Mouse (Mus musculus): ENCODE measurements around the gene Tril. TPM values are rescaled to one million over a fixed set of nuclear protein-coding genes. Genes with fewer than 3 reads are reported as not detected.

Gene Tril
- polyA plus RNA-seq, 3 experiments from 2014 or later = not detected

GRCm38 (mm10) chr6:53806021-53806420 lies 14.6 kb downstream of the Tril start:
- no peak for ATAC-seq

GRCm38 (mm10) chr6:53804145-53804544 lies 16.5 kb downstream of the Tril start:
- no peak for ATAC-seq

DNA sequence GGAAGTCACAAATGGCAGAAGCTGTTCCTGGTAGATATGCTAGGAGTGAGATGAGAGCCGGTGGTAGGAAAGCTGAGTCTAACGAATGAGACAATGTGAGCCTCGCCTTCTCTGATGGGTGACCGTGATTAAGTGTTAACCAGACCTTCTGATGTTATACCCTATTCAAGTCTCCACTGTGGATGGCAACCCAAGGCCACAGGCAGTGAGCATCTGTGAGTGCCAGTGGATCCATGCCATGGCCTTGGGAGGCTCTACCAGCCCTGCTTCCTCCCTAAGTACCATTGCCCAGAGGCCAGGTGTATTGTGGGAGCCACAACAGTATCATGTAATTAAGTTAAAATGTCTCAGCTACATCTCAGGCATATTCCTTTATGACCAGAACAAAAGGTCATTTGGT lies 17.1 kb downstream of the Tril start:
- ATAC-seq = no peak

DNA sequence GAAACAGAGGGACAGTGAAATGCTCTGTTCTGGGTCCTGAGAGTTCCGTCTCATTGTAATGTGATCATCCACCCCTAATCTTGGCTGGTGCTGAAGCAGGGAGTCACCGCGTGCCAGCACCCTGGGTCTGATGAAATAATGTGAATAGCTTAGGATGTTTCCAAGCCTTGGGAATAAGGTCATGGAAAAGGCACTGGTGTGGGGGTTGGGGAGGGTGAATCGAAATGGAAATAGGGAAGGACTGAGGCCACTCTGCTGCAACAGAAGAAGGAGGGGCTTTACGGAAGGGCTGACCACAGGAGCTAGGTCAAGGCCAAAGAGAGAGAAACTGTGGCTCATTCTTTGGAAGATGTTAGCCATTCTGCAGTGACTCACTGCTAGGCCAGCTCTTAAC lies 18.7 kb downstream of the Tril start:
- ATAC-seq = no peak

GRCm38 (mm10) chr6:53801269-53801892 lies 19.2 kb downstream of the Tril start:
- ATAC-seq = no peak

- ATAC-seq = no peak
These were observed 21.8 kb downstream of the Tril start for GRCm38 (mm10) chr6:53798865-53799264.

- no peak for ATAC-seq
These were observed 23.8 kb downstream of the Tril start for GRCm38 (mm10) chr6:53796835-53797234.

- ATAC-seq = no peak
These were observed 24.8 kb downstream of the Tril start for GRCm38 (mm10) chr6:53795788-53796187.

- no peak for ATAC-seq
These were observed 25.6 kb downstream of the Tril start for GRCm38 (mm10) chr6:53795078-53795477.

GRCm38 (mm10) chr6:53794323-53794971 lies 26.2 kb downstream of the Tril start:
- no peak for ATAC-seq

DNA sequence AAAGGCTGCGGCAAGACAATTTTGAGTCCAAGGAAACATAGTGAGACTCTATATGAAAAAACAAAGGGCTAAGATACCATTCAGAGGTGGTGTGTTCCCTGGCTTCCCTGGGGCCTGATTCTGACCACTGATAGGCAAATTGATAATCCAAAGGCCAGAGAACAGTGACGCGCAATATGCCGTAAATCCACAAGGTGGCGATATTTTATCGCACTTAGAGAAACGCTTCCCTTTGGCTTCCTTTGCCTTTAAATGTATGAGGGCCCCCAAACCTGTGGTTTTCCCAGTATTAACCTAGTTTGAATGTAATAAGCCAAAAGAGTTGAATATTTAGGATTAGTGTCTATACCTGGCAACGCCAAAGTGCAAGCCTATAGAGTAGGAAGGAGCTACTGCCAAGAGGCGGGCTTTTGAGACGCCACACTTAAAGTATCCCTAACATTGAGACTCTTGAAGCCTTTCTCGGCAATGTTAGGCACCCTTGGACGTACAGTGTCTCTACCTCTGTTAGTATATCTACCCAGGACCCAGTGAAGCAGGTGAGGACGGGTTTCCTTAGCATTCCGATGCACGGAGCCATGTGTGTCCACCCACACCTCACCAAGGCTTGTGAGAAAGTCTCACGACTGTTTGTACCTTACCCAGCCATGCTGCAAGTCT lies 37.6 kb downstream of the Tril start:
- ATAC-seq = no peak

DNA sequence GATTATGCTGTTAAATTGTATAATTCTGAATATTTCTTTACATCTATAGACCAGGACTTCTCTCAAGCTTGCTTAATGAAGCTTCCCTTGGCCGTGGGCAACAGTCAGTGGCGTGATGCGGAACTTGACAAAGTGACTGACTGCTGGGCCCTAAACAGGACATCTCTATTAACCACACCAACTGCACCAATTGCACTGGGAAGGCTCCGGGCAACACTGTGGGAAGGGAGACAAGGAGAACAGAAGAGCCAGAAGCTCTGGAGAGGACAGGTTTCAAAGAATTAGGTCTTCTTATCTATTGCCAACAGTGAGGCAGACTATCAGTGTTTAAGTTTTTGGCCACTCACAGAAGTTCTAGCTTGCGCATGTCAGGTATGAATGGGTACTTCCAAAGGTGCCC lies 38.4 kb downstream of the Tril start:
- no peak for ATAC-seq

- ATAC-seq = no peak
These were observed 39.5 kb downstream of the Tril start for GRCm38 (mm10) chr6:53781171-53781570.

DNA sequence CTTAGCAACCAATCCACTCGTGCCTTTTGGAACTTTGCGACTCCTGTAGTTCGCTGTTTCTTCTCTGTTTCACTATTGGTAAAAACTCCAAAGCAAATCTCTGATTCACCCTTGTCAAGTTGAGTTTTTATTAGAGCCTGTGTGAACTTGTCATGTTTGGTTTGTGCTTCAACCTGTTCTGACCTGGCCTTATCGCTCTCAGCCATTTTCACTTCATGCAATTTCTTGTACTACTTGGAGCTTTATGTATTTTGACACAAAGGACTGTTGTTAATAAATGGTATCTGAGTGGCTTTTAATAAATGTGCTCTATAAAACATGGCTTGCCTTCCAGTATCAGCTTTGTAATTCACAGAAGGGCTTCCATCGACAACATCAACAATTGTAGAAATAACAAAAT lies 40.6 kb downstream of the Tril start:
- ATAC-seq = no peak

DNA sequence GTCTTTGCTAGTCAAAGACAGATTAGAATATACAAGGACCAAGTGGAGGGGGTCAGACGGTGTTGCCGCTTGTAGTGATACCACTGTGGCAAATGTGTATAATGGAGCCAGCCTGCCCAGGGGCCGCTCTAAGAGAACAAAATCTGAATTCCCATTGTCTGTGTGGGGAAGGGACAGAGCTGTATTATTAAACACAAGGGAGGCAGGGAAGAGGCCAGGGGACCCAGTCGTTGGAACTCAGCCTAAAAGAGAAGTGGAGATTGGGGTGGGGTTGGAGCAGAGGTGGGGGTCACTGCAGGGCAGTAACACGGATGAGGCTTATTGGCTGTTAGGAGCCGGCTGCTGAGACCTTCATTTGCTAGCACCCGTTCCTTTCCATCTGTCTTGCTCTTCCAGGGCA lies 41.1 kb downstream of the Tril start:
- no peak for ATAC-seq

DNA sequence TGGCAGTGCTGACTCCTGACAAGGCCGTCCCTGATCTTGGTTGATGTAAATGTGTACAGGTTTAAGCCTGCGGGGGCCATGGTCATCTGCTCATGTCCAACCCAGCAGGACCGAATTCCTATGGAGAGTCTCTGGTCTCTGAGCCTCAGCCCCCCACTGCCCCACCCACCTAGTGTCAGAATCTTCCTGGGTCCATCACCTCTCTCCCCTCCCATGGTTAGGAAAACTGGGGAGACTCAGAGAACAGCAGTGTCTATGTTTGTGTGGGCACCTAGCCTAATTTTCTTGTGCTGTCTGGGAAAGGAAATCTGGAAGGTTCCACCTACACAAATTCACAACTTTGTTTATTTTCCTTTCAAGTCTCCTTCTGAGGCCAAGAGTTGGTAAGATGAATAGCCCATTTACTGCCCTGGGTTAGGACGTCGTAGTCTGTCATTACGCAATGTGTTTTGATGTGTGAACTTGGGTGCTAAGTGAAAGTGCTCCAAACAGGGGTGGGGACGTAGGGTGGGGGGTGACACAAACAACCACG lies 42.1 kb downstream of the Tril start:
- no peak for ATAC-seq

DNA sequence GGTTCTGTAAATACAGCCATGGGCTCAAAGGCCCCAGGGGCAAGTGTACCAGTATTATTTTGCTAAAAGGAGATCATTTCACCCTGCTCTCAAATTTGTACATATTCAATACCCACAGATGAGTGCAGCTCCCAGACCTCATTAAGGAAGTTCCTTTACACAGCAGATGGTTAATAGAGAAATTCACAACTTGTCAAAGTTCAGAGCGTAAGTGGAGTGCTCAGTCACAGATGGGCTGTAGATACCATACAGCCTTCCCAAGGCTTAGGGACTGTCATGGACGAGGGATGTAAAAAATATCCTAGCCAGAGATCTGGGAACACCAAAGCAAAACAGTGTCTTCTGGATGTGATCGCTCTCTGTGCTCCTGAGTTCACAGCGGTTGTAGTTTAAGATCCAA lies 52.4 kb downstream of the Tril start:
- ATAC-seq = no peak

- ATAC-seq = no peak
These were observed 54.3 kb downstream of the Tril start for GRCm38 (mm10) chr6:53766243-53766915.

GRCm38 (mm10) chr6:53765731-53766130 lies 54.9 kb downstream of the Tril start:
- ATAC-seq = no peak
